13 mouse cellular contexts compared by ENCODE assay signal in the genomic region with DNA sequence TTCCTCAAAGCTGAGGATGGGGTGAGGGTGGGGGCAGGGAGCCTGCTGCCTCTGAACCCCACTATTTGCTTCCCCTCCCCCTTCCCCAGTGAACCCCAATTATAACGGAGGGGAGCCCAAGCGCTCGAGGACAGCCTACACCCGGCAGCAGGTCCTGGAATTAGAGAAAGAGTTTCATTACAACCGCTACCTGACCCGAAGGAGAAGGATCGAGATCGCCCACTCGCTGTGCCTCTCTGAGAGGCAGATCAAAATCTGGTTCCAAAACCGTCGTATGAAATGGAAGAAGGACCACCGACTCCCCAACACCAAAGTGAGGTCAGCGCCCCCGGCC. TPM values are rescaled to one million over a fixed set of nuclear protein-coding genes. Genes with fewer than 3 reads are reported as not detected.
DNase-seq lines count a peak whose midpoint lies in the region; ATAC-seq and TF ChIP-seq lines count a peak whose summit lies in the region.
"Had no signal": no experiment of that assay in that cellular context is flagged by ENCODE, and none has a peak within 500 bp of the region (broad histone marks: within the 10 kb centered on the region; RNA-seq: fewer than 3 reads in every experiment).

No protein-coding gene starts in this region.

- DNase-seq in kidney, postnatal 10 days, result no peak
- DNase-seq in MEL (ENCODE audit: low read depth, low spot score), result peak; percentile 64
- DNase-seq in neural tube, embryonic 10.5 days (ENCODE audit: extremely low spot score, low spot score), result peak; percentile 66
- DNase-seq in left cerebral cortex, postnatal 14 days (ENCODE audit: low spot score in 2 of 2), result no peak
- no peak for DNase-seq in cerebellum, postnatal 4 days (ENCODE audit: low spot score in 2 of 2)
- no peak for DNase-seq in adrenal gland, adult 8-10 months
- DNase-seq: cerebellum, adult 8-10 months; heart, adult 2 months; right cerebral cortex, postnatal 14 days had no signal

- WGBS in kidney, embryonic 15.5 days, result 3% methylated on average over 14 of the region's 14 CpGs
- 0% methylated on average over 14 of the region's 14 CpGs for WGBS in hindbrain, embryonic 13.5 days

- peaks cover 72% of the 10 kb centered on the region for H3K27me3 ChIP-seq in kidney, embryonic 15.5 days
- no peaks in the 10 kb centered on the region for H3K27me3 ChIP-seq in MEL (ENCODE audit: control insufficient read depth in 1 of 2, insufficient read depth in 2 of 2, low read length in 2 of 2)
- H3K27me3 ChIP-seq in hindbrain, embryonic 13.5 days, result peaks cover 97% of the 10 kb centered on the region

- peaks cover 9% of the 10 kb centered on the region for H3K79me2 ChIP-seq in MEL (ENCODE audit: control insufficient read depth, insufficient read depth, low read length, poor library complexity)

- no peak for ATAC-seq in kidney, embryonic 15.5 days (replicated peaks; ENCODE audit: low FRiP score)
- ATAC-seq in hindbrain, embryonic 13.5 days (ENCODE audit: low FRiP score), result no peak

- intact Hi-C loops in left cerebral cortex, postnatal 14 days (cut with DNase I), result no loop called here

- TF ChIP-seq CTCF in MEL (IDR thresholded peaks at IDR 0.05 in 2 of 3, conservative IDR thresholded peaks at IDR 0.05 in 1 of 3; ENCODE audit: control insufficient read depth in 1 of 3, insufficient read depth in 1 of 3, low read depth in 2 of 3, low read length in 3 of 3, poor library complexity in 1 of 3, severe bottlenecking in 1 of 3), result no peak

- no peak for TF ChIP-seq RAD21 in MEL (IDR thresholded peaks at IDR 0.05; ENCODE audit: low read depth, low read length)

- H3K4me2 ChIP-seq in kidney, embryonic 15.5 days, result peak overlapping the region; percentile 85
- H3K4me2 ChIP-seq in hindbrain, embryonic 13.5 days, result peak overlapping the region; percentile 67

- H3K9me3 ChIP-seq in kidney, embryonic 15.5 days (replicated peaks), result no peaks in the 10 kb centered on the region
- no peaks in the 10 kb centered on the region for H3K9me3 ChIP-seq in MEL (replicated peaks; ENCODE audit: insufficient read depth, low read length)
- H3K9me3 ChIP-seq in hindbrain, embryonic 13.5 days, result no peaks in the 10 kb centered on the region

- TF ChIP-seq EP300 in MEL (IDR thresholded peaks at IDR 0.05; ENCODE audit: low read depth in 1 of 2, low read length in 2 of 2), result no peak

- H3K4me3 ChIP-seq in kidney, embryonic 15.5 days (replicated peaks), result peak overlapping the region; percentile 49
- H3K4me3 ChIP-seq in MEL (ENCODE audit: control insufficient read depth in 1 of 2, insufficient read depth in 1 of 2, low read depth in 2 of 2, low read length in 2 of 2), result peak overlapping the region; percentile 54 to 69
- peak overlapping the region; percentile 52 for H3K4me3 ChIP-seq in hindbrain, embryonic 13.5 days
- H3K4me3 ChIP-seq: heart, adult 2 months; layer of hippocampus, adult 2 months had no signal

- peak overlapping the region; percentile 93 for H3K27ac ChIP-seq in kidney, embryonic 15.5 days
- H3K27ac ChIP-seq in MEL (ENCODE audit: control insufficient read depth, low read depth, low read length), result peak overlapping the region; percentile 38
- H3K27ac ChIP-seq in hindbrain, embryonic 13.5 days, result peak overlapping the region; percentile 97
- H3K27ac ChIP-seq: heart, adult 2 months; layer of hippocampus, adult 2 months had no signal

- H3K9ac ChIP-seq in kidney, embryonic 15.5 days, result peak overlapping the region; percentile 33
- H3K9ac ChIP-seq in MEL (ENCODE audit: control insufficient read depth, low read depth, low read length, poor library complexity, severe bottlenecking), result peak overlapping the region; percentile 62
- H3K9ac ChIP-seq in hindbrain, embryonic 13.5 days, result peak overlapping the region; percentile 86

- peaks cover 90% of the 10 kb centered on the region for H3K4me1 ChIP-seq in kidney, embryonic 15.5 days
- H3K4me1 ChIP-seq in MEL (ENCODE audit: control insufficient read depth in 1 of 2, insufficient read depth in 2 of 2, low read length in 2 of 2), result peaks cover 0 to 9% of the 10 kb centered on the region in 2 experiments; a peak in 3 of 4 replicates
- H3K4me1 ChIP-seq in hindbrain, embryonic 13.5 days (replicated peaks), result peaks cover 32% of the 10 kb centered on the region

- no peak for TF ChIP-seq POLR2A in MEL (IDR thresholded peaks at IDR 0.05; ENCODE audit: control insufficient read depth in 1 of 2, insufficient read depth in 1 of 2, low read depth in 1 of 2, low read length in 2 of 2, poor library complexity in 1 of 2)

- H3K36me3 ChIP-seq in kidney, embryonic 15.5 days, result no peaks in the 10 kb centered on the region
- peaks cover 0 to 4% of the 10 kb centered on the region in 2 experiments; a peak in 2 of 4 replicates for H3K36me3 ChIP-seq in MEL (ENCODE audit: control insufficient read depth in 1 of 2, insufficient read depth in 2 of 2, low read length in 2 of 2)
- H3K36me3 ChIP-seq in hindbrain, embryonic 13.5 days, result no peaks in the 10 kb centered on the region

TF ChIP-seq in MEL, 35 proteins besides CTCF, POLR2A, EP300 and RAD21:
- TF ChIP-seq TBP (IDR thresholded peaks at IDR 0.05; ENCODE audit: low read depth, low read length) (no peak), CHD2 (IDR thresholded peaks at IDR 0.05; ENCODE audit: low read length) (peak; percentile 35)
TF ChIP-seq in MEL: peak in this region for 1.

RNA-seq across cellular contexts. Expression of gene Hoxc4, which starts 16.8 kb away (rescaled TPM):
- 7.9 and 10.2 TPM in 2 replicates for polyA plus RNA-seq in kidney, embryonic 15.5 days (2015; fragmentation: Nextera tagmentation; extraction: Ambion mirVana)
- 2.5 and 2.6 TPM in 2 replicates for total RNA-seq in MEL (2012; rRNA removed)
- 1 to 10 TPM in 1 of 2 experiments, not detected in 1; 9.4 TPM for polyA plus RNA-seq in MEL (2012; ENCODE audit: insufficient read depth in 1 of 2, insufficient read length in 2 of 2, low read depth in 1 of 2, low replicate concordance in 2 of 2, missing spikeins in 1 of 2)
- 76.2 and 86.9 TPM in 2 replicates for polyA plus RNA-seq in hindbrain, embryonic 13.5 days (2015; fragmentation: Nextera tagmentation; extraction: Ambion mirVana)
- not detected for total RNA-seq in left cerebral cortex, postnatal 14 days (2021)
- total RNA-seq in adrenal gland, adult 8-10 months (2022), result 10 to 100 TPM in 2 of 4 experiments, 1 to 10 TPM in 2; 5.0 to 17.9 (median 10.8) TPM
- total RNA-seq: heart, adult 2 months; layer of hippocampus, adult 2 months had no signal

RNA-seq across cellular contexts. Expression of gene Hoxc6, which starts 37.5 kb away (rescaled TPM):
- polyA plus RNA-seq in kidney, embryonic 15.5 days (2015; fragmentation: Nextera tagmentation; extraction: Ambion mirVana), result 10.9 and 11.0 TPM in 2 replicates
- total RNA-seq in MEL (2012; rRNA removed), result 1.7 and 2.3 TPM in 2 replicates
- 1 to 10 TPM in 1 of 2 experiments, not detected in 1; 9.4 TPM for polyA plus RNA-seq in MEL (2012; ENCODE audit: insufficient read depth in 1 of 2, insufficient read length in 2 of 2, low read depth in 1 of 2, low replicate concordance in 2 of 2, missing spikeins in 1 of 2)
- 5.3 and 9.1 TPM in 2 replicates for polyA plus RNA-seq in hindbrain, embryonic 13.5 days (2015; fragmentation: Nextera tagmentation; extraction: Ambion mirVana)
- not detected for total RNA-seq in left cerebral cortex, postnatal 14 days (2021)
- total RNA-seq in adrenal gland, adult 8-10 months (2022), result 10 to 100 TPM; 52.9 to 79.0 (median 59.6) TPM
- total RNA-seq: heart, adult 2 months; layer of hippocampus, adult 2 months had no signal
- polyA plus RNA-seq: heart, adult 2 months; liver, embryonic 16.5 days had no signal

RNA-seq across cellular contexts. Expression of gene Hoxc8, which starts 45.1 kb away (rescaled TPM):
- polyA plus RNA-seq in kidney, embryonic 15.5 days (2015; fragmentation: Nextera tagmentation; extraction: Ambion mirVana), result 8.7 and 11.1 TPM in 2 replicates
- 0.26 and 0.31 TPM in 2 replicates for total RNA-seq in MEL (2012; rRNA removed)
- polyA plus RNA-seq in MEL (2012; ENCODE audit: insufficient read depth in 1 of 2, insufficient read length in 2 of 2, low read depth in 1 of 2, low replicate concordance in 2 of 2, missing spikeins in 1 of 2), result 1 to 10 TPM in 1 of 2 experiments, not detected in 1; 1.7 TPM
- polyA plus RNA-seq in hindbrain, embryonic 13.5 days (2015; fragmentation: Nextera tagmentation; extraction: Ambion mirVana), result 0.50 and 1.5 TPM in 2 replicates
- not detected for total RNA-seq in left cerebral cortex, postnatal 14 days (2021)
- total RNA-seq in adrenal gland, adult 8-10 months (2022), result 10 to 100 TPM; 30.1 to 35.8 (median 32.2) TPM
- total RNA-seq: heart, adult 2 months; layer of hippocampus, adult 2 months had no signal
- polyA plus RNA-seq: heart, adult 2 months; liver, embryonic 16.5 days had no signal

RNA-seq across cellular contexts. Expression of gene Hoxc9, which starts 59.3 kb away (rescaled TPM):
- 10.0 and 10.7 TPM in 2 replicates for polyA plus RNA-seq in kidney, embryonic 15.5 days (2015; fragmentation: Nextera tagmentation; extraction: Ambion mirVana)
- 3.2 and 4.1 TPM in 2 replicates for total RNA-seq in MEL (2012; rRNA removed)
- polyA plus RNA-seq in MEL (2012; ENCODE audit: insufficient read depth in 1 of 2, insufficient read length in 2 of 2, low read depth in 1 of 2, low replicate concordance in 2 of 2, missing spikeins in 1 of 2), result 100 to 1,000 TPM in 1 of 2 experiments, 1 to 10 TPM in 1; 9.5 to 400 TPM
- polyA plus RNA-seq in hindbrain, embryonic 13.5 days (2015; fragmentation: Nextera tagmentation; extraction: Ambion mirVana), result 0.13 TPM in 1 of 2 replicates, not detected in the other
- not detected for total RNA-seq in left cerebral cortex, postnatal 14 days (2021)
- total RNA-seq in adrenal gland, adult 8-10 months (2022), result under 1 TPM; 0.52 to 0.99 (median 0.83) TPM
- total RNA-seq: heart, adult 2 months; layer of hippocampus, adult 2 months had no signal
- polyA plus RNA-seq: heart, adult 2 months; liver, embryonic 16.5 days had no signal

Comparison
In these comparisons a context has a peak if more than half of its experiments do, and no peak if none do; other contexts are left out.
1. H3K27ac ChIP-seq: peak in every context shown above with its lines; median percentile 97 in hindbrain, embryonic 13.5 days; 93 in kidney, embryonic 15.5 days; 38 in MEL.
2. H3K9ac ChIP-seq: peak in every context shown above with its lines; median percentile 86 in hindbrain, embryonic 13.5 days; 62 in MEL; 33 in kidney, embryonic 15.5 days.
3. DNase-seq: peak in MEL (single experiment) and neural tube, embryonic 10.5 days (single experiment); none in kidney, postnatal 10 days (single experiment), left cerebral cortex, postnatal 14 days (0 of 2), cerebellum, postnatal 4 days (0 of 2) and adrenal gland, adult 8-10 months (single experiment).
4. RNA of gene Hoxc6, which starts 37.5 kb away (total RNA-seq): 52.9 to 79.0 TPM in adrenal gland, adult 8-10 months; 1.7 to 2.3 TPM in MEL and not detected in left cerebral cortex, postnatal 14 days; every median in the first group is over 10 times any median in the second.
5. RNA of gene Hoxc8, which starts 45.1 kb away (total RNA-seq): 30.1 to 35.8 TPM in adrenal gland, adult 8-10 months; 0.26 to 0.31 TPM in MEL and not detected in left cerebral cortex, postnatal 14 days; every median in the first group is over 10 times any median in the second.
6. Peak in every context shown above with its lines, with median percentiles within 50 percentile points of each other: H3K4me3 ChIP-seq.